Mouse (Mus musculus) limb, embryonic 11.5 days (tissue): ENCODE data around the gene Htr2a. TPM values are rescaled to one million over a fixed set of nuclear protein-coding genes. Genes with fewer than 3 reads are reported as not detected.

Experiments used
- ATAC-seq: fragments of 200-750 bp; cut with Nextera tagmentation; 2 replicates; pipeline ENCODE4 v1.8.0; 2017; ENCODE audit warnings: low read depth; ENCODE audit not compliant: insufficient number of reproducible peaks, low FRiP score, low TSS enrichment
- DNase-seq: peaks from one replicate; pipeline ENCODE4 v3.0.0-alpha.2; 2015; ENCODE audit warnings: low spot score
- H3K27ac ChIP-seq: fragments of 300-500 bp; sonication (generic); replicated peaks from 2 replicates; pipeline ENCODE4 v1.5.1; 2014; ENCODE audit warnings: low read depth, mild to moderate bottlenecking, low read length
- H3K27me3 ChIP-seq: fragments of 300-500 bp; sonication (generic); 2 replicates; pipeline ENCODE4 v1.6.1; 2014; ENCODE audit warnings: mild to moderate bottlenecking, low read length, mixed read lengths; ENCODE audit not compliant: control insufficient read depth, insufficient read depth
- H3K36me3 ChIP-seq: fragments of 300-500 bp; sonication (generic); 2 replicates; pipeline ENCODE4 v1.6.1; 2014; ENCODE audit warnings: mild to moderate bottlenecking, low read length, moderate library complexity, mixed read lengths; ENCODE audit not compliant: control insufficient read depth, insufficient read depth
- H3K4me1 ChIP-seq: fragments of 300-500 bp; sonication (generic); 2 replicates; pipeline ENCODE4 v1.6.1; 2014; ENCODE audit warnings: low read length, mixed read lengths; ENCODE audit not compliant: control insufficient read depth, insufficient read depth
- H3K4me2 ChIP-seq: fragments of 300-500 bp; sonication (generic); 2 replicates; pipeline ENCODE4 v1.6.1; 2014; ENCODE audit warnings: low read depth, mild to moderate bottlenecking, moderate library complexity; ENCODE audit not compliant: severe bottlenecking
- H3K4me3 ChIP-seq: fragments of 300-500 bp; sonication (generic); 2 replicates; pipeline ENCODE4 v1.5.1; 2014; ENCODE audit warnings: low read depth, low read length
- H3K9ac ChIP-seq: fragments of 300-500 bp; sonication (generic); 2 replicates; pipeline ENCODE4 v1.6.1; 2014; ENCODE audit warnings: mild to moderate bottlenecking, low read length
- H3K9me3 ChIP-seq: fragments of 300-500 bp; sonication (generic); 2 replicates; pipeline ENCODE4 v1.6.1; 2016; ENCODE audit warnings: low read length; ENCODE audit not compliant: control insufficient read depth
- WGBS: fragments of 180-500 bp; shearing (Covaris S2); extraction: QIAGEN DNeasy Blood & Tissue Kit; methylation state at CpG from one replicate; pipeline ENCODE4 v1.1.7; 2014; 5-methylcytosine and 5-hydroxymethylcytosine counted together
- polyA plus RNA-seq: library from polyadenylated mRNA; unstranded; fragments of >200 nt; fragmentation: Nextera tagmentation; extraction: Ambion mirVana; gene quantifications from 2 replicates; pipeline ENCODE4 v1.2.1, GENCODE M21; 2014

The Htr2a gene
- polyA plus RNA-seq, 1 experiment from 2014 or later, result 0.29 TPM

DNA sequence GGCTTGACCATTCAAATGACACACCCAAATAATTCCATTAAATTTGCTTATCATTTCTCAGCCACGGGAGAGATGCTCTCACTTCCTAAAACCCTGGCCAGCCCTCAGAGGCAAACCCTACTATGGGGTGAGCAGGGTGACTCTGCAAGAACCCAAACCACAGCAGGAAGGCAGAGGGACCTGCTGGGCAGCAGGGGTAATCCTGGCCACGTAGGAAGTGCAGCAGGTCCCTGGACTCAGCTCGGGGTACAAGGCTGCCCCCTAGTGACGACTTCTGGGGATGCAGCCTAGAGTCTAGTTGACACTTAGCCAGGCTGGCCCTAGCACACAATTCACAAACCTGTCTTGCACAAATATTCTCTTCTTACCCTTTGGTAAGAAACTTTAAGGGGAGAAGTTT, 2.7 kb downstream of the Htr2a start:
- WGBS, result 2% methylated on average over 4 of the region's 4 CpGs
- H3K36me3 ChIP-seq, result no peaks in the 10 kb centered on the region
- no peaks in the 10 kb centered on the region for H3K9me3 ChIP-seq
- DNase-seq, result peak; percentile 92
- no peak overlapping the region for H3K9ac ChIP-seq
- H3K27ac ChIP-seq, result no peak overlapping the region
- no peak overlapping the region for H3K4me3 ChIP-seq
- peaks cover 10% of the 10 kb centered on the region for H3K27me3 ChIP-seq
- no peak overlapping the region for H3K4me2 ChIP-seq
- peak; percentile 42; the same call in 1 of the 2 replicates for ATAC-seq
- H3K4me1 ChIP-seq, result no peaks in the 10 kb centered on the region

DNA sequence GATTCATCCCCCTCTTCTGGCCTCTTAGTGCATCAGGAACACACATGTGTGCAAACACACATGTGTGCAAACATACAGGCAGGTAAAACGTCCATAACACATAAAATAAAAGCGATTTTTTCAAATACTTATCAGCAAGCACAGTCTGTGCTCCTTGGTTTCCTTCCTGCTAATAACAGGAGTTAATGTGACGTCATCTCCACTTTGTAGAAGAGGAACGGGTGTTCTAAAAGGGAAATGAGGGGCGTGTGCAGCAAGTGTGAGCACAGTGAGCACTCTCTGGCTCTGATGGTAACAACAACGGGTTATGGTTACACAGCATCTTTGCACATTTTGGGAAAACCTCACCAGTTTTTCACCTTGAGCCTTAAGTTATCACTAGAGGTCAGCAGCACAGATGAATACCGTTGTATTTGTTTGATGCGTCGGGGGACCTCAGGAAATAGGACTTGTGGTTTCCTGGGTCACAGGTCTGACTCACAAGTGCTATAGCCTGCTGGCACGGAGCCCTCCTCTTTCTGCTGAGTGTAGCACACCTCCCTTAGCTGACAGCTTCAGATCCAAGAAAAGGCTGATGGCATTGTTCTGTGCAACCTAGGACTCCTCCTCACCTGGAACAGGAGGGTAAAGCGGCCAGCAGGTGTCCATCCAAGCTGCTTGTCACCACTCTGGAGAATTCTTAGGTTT, 5.6 kb downstream of the Htr2a start:
- no peaks in the 10 kb centered on the region for H3K36me3 ChIP-seq
- 69% methylated on average over 11 of the region's 11 CpGs for WGBS
- H3K4me1 ChIP-seq, result no peaks in the 10 kb centered on the region
- ATAC-seq (no peak), DNase-seq (peak; percentile 3)
- H3K27me3 ChIP-seq, result peaks cover 5% of the 10 kb centered on the region
- H3K9ac ChIP-seq, result no peak overlapping the region
- H3K4me2 ChIP-seq, result no peak overlapping the region
- H3K27ac ChIP-seq, result no peak overlapping the region
- H3K4me3 ChIP-seq, result no peak overlapping the region
- no peaks in the 10 kb centered on the region for H3K9me3 ChIP-seq

DNA sequence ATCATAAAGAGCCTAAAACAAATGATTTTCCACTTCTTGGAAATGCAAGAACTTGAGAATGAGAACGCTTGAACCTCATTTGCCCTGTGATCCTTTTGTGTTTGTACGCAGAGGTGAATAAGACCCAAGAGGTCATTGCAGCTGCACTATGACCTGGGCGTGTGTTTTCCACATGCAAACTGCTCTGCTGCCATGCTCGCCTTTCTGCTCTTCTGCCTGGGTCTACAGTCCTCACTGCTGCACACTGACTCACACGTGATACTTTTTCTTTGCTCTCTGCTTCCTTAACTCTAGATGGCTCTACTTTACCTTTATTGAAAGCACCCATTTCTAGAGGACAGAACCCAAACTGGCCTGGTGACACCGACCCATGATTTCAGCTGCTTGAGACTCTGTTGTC, 9.4 kb downstream of the Htr2a start:
- Histone ChIP-seq H3K9me3 (no peaks in the 10 kb centered on the region), H3K4me2 (no peak overlapping the region), H3K4me1 (no peaks in the 10 kb centered on the region), H3K27me3 (no peaks in the 10 kb centered on the region), H3K4me3 (no peak overlapping the region), H3K27ac (no peak overlapping the region), H3K36me3 (no peaks in the 10 kb centered on the region), H3K9ac (no peak overlapping the region)
- WGBS, result 81% methylated on average over 6 of the region's 6 CpGs
- peak; percentile 16 for DNase-seq
- ATAC-seq, result no peak

DNA sequence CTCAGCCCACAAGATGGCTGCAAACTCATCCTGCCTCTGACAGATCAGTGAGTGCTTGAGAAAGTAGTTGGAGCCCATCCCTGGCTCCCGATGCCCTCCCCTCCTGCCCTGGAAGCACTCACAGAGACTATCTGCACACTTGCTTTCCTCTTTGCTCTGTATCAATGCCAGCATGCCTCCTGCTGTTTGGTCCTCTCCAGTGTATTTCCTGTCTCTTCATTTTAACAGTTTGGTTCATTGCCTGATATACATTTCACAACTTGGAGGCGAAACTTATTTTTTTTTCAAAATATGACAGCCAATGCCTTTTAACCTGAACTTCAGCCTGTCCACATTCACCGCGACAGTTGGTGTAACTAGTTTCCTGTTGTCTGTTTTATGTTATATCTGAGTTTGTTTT, 11.0 kb downstream of the Htr2a start:
- H3K4me2 ChIP-seq, result no peak overlapping the region
- no peak overlapping the region for H3K4me3 ChIP-seq
- no peak overlapping the region for H3K9ac ChIP-seq
- H3K27ac ChIP-seq, result no peak overlapping the region
- ATAC-seq, result no peak
- DNase-seq, result peak; percentile 16
- no peaks in the 10 kb centered on the region for H3K36me3 ChIP-seq
- 75% methylated on average over 4 of the region's 4 CpGs for WGBS
- H3K4me1 ChIP-seq, result no peaks in the 10 kb centered on the region
- H3K27me3 ChIP-seq, result no peaks in the 10 kb centered on the region
- H3K9me3 ChIP-seq, result no peaks in the 10 kb centered on the region

DNA sequence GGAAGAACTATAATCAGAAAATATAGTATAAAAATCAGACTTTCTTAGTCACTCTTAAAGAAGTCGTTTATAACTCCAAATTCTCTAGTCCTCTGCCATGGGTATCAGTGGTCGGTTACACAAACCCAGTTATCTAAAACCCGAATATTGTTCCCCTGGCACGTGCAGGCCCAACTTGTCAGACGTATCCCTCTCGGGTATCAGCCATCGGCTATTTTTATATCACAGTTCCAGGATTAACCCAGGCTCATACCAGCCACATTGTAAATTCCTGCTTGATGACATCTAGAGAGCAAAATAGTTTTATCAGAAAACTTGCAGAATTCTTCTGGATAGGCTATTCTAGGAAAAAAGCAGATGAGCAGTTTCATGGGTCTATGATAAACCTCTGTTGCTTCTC, 16.6 kb downstream of the Htr2a start:
- Histone ChIP-seq H3K27me3 (no peaks in the 10 kb centered on the region), H3K9me3 (no peaks in the 10 kb centered on the region), H3K4me3 (no peak overlapping the region), H3K4me1 (no peaks in the 10 kb centered on the region), H3K9ac (no peak overlapping the region), H3K27ac (no peak overlapping the region), H3K36me3 (no peaks in the 10 kb centered on the region), H3K4me2 (no peak overlapping the region)
- WGBS, result 88% methylated on average over 7 of the region's 7 CpGs
- ATAC-seq, result no peak
- DNase-seq, result no peak

DNA sequence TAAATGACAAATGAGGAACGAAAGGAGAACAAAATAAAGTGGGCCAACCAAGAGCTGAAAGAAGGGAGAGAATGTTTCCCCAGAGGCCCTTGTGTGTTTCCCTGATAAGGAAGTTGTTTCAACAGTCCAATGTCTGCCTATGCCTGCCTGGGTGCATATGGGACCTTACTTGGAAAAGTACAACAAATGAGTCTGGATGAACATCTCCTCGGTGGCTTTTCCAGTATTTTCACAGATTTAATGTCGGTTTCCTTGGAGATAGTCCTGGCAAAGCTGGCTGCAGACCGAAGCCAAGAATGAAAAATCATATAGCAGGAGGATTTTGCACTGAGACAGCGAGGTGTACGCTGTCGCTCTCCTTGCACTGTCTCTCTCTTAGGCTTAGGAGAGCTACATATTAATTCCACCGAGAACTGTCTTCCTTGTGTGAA, 18.8 kb downstream of the Htr2a start:
- ATAC-seq (no peak), DNase-seq (no peak)
- no peak overlapping the region for H3K4me3 ChIP-seq
- no peak overlapping the region for H3K27ac ChIP-seq
- no peaks in the 10 kb centered on the region for H3K9me3 ChIP-seq
- no peak overlapping the region for H3K9ac ChIP-seq
- H3K4me2 ChIP-seq, result no peak overlapping the region
- 87% methylated on average over 8 of the region's 8 CpGs for WGBS
- H3K36me3 ChIP-seq, result no peaks in the 10 kb centered on the region
- no peaks in the 10 kb centered on the region for H3K27me3 ChIP-seq
- no peaks in the 10 kb centered on the region for H3K4me1 ChIP-seq

DNA sequence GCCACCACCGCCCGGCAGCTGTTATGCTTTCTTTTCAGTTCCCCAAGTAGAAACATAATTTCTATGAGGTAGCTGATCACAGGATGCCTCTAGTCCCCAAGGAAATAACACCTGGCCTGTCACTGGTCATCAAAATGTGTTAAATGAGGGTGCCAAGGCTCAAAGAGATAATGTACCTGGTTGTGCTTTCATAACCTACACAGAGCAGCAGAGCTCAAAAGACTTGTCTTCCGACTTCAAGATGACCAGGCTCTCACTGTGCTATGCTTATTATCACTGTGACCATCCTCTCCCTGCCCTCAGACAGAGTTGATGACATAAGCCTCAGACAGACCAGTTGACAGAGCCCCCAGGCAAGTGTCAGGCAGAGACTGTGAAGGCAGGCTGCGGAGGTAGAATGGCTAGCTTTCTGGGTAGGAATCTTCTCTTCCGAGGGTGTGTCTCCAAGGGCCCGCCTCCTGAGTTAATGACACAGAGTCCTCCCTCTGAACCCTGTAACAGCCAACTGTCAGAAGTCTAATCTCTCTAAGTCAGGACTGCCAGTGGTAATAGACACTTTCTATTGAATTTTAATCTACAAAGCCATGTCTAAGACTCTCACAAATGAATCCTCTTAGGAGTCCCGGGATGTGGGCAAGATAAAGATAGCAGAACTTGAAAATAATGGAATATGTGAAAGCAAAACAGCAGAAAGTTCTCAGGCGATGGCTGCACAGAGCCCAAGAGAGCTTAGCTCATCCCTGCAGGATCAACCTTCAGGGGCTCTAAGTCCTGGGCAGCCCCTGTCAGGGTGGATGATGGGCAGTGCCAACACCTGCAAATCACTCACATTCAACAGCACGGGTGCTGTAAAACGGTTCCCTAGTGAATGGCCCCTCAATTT, 31.7 kb downstream of the Htr2a start:
- DNase-seq (no peak), ATAC-seq (no peak)
- no peak overlapping the region for H3K4me3 ChIP-seq
- 72% methylated on average over 10 of the region's 10 CpGs for WGBS
- no peak overlapping the region for H3K4me2 ChIP-seq
- H3K27me3 ChIP-seq, result no peaks in the 10 kb centered on the region
- H3K36me3 ChIP-seq, result no peaks in the 10 kb centered on the region
- H3K9ac ChIP-seq, result no peak overlapping the region
- H3K27ac ChIP-seq, result no peak overlapping the region
- H3K9me3 ChIP-seq, result no peaks in the 10 kb centered on the region
- H3K4me1 ChIP-seq, result no peaks in the 10 kb centered on the region

DNA sequence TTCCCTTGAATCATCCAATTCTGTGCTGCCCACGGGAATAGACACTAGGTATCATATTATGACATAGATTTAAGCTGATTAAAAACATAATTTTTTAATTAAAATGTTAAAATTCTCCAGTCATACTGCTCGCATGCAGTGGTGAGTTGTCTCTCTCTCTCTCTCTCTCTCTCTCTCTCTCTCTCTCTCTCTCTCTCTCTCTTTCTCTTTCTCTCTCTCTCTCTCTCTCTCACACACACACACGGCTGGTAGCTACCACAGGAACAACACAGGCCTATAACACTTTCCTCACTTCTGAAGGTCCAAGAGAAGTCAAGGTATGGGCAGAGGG, 32.3 kb downstream of the Htr2a start:
- H3K27me3 ChIP-seq, result no peaks in the 10 kb centered on the region
- ATAC-seq, result no peak
- DNase-seq, result no peak
- no peaks in the 10 kb centered on the region for H3K36me3 ChIP-seq
- H3K4me3 ChIP-seq, result no peak overlapping the region
- WGBS, result 68% methylated on average over 3 of the region's 3 CpGs
- H3K4me1 ChIP-seq, result no peaks in the 10 kb centered on the region
- H3K27ac ChIP-seq, result no peak overlapping the region
- H3K4me2 ChIP-seq, result no peak overlapping the region
- H3K9me3 ChIP-seq, result no peaks in the 10 kb centered on the region
- H3K9ac ChIP-seq, result no peak overlapping the region
